Comparison of ENCODE assay signal across 8 mouse cellular contexts in the genomic region with DNA sequence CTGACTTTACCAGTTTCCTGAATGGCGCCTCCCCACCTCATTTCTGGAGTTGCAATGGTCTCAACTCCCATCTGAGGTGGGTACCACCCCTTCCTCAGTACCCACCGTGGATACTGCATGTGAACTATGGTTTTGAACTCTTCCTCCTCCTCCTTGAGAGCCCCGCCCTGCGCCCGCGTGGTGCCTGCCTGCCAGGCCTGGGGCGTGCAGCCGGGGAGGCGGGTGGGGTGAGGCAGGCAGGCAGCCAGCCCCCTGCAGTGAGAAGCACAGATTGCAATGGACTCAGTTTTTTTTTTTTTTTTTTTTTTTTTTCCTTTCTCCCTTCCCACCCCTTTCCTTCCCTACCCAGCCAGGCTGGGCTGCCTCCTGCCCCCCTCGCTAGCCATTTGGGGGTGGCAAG. TPM values are rescaled to one million over a fixed set of nuclear protein-coding genes. Genes with fewer than 3 reads are reported as not detected.
DNase-seq lines count a peak whose midpoint lies in the region; ATAC-seq and TF ChIP-seq lines count a peak whose summit lies in the region.

No protein-coding gene starts in this region.

- H3K4me3 ChIP-seq in kidney, embryonic 16.5 days (ENCODE audit: low read length), result no peak overlapping the region
- H3K4me3 ChIP-seq in limb, embryonic 14.5 days (replicated peaks; ENCODE audit: low read length), result peak overlapping the region; percentile 10
- H3K4me3 ChIP-seq in neural tube, embryonic 15.5 days (replicated peaks), result no peak overlapping the region

- peak; percentile 23 for ATAC-seq in kidney, embryonic 16.5 days (ENCODE audit: low FRiP score, low TSS enrichment)
- ATAC-seq in limb, embryonic 14.5 days (ENCODE audit: low FRiP score, low read depth), result peak; percentile 64
- ATAC-seq in neural tube, embryonic 15.5 days (ENCODE audit: low FRiP score), result peak; percentile 19
- ATAC-seq in monocyte, adult 5-6 weeks (replicated peaks; ENCODE audit: insufficient number of reproducible peaks, low FRiP score, low TSS enrichment, poor library complexity, severe bottlenecking), result no peak

- H3K4me2 ChIP-seq in kidney, embryonic 16.5 days (replicated peaks; ENCODE audit: low read depth, low read length), result peak overlapping the region; percentile 29
- peak overlapping the region; percentile 58 for H3K4me2 ChIP-seq in limb, embryonic 14.5 days (replicated peaks; ENCODE audit: low read depth, low read length, severe bottlenecking)
- peak overlapping the region; percentile 46 for H3K4me2 ChIP-seq in neural tube, embryonic 15.5 days

- WGBS in kidney, embryonic 16.5 days, result 12% methylated on average over 9 of the region's 10 CpGs
- WGBS in limb, embryonic 14.5 days, result 5% methylated on average over 4 of the region's 10 CpGs
- WGBS in neural tube, embryonic 15.5 days, result 3% methylated on average over 10 of the region's 10 CpGs

- H3K4me1 ChIP-seq in kidney, embryonic 16.5 days (ENCODE audit: insufficient read depth, low read length), result peaks cover 43% of the 10 kb centered on the region
- H3K4me1 ChIP-seq in limb, embryonic 14.5 days (ENCODE audit: control insufficient read depth, insufficient read depth, low read length), result peaks cover 82% of the 10 kb centered on the region
- H3K4me1 ChIP-seq in neural tube, embryonic 15.5 days, result peaks cover 86% of the 10 kb centered on the region

- DNase-seq in kidney, postnatal 25 days, result no peak
- DNase-seq in cerebellum, postnatal 25 days, result peak; percentile 78 to 86
- peak; percentile 51 for DNase-seq in heart, postnatal 4 days
- DNase-seq in limb, embryonic 14.5 days (ENCODE audit: low spot score), result peak; percentile 66
- no peak for DNase-seq in ovary, postnatal 10 days (ENCODE audit: low spot score)

- H3K27me3 ChIP-seq in kidney, embryonic 16.5 days (ENCODE audit: insufficient read depth, low read length), result no peaks in the 10 kb centered on the region
- H3K27me3 ChIP-seq in limb, embryonic 14.5 days (ENCODE audit: control insufficient read depth, insufficient read depth, low read length), result no peaks in the 10 kb centered on the region
- no peaks in the 10 kb centered on the region for H3K27me3 ChIP-seq in neural tube, embryonic 15.5 days (replicated peaks)

- peaks cover 3% of the 10 kb centered on the region; the same call in 1 of the 2 replicates for H3K36me3 ChIP-seq in kidney, embryonic 16.5 days (ENCODE audit: insufficient read depth, low read length)
- H3K36me3 ChIP-seq in limb, embryonic 14.5 days (ENCODE audit: control insufficient read depth, insufficient read depth, low read length), result peaks cover 8% of the 10 kb centered on the region; the same call in 1 of the 2 replicates
- H3K36me3 ChIP-seq in neural tube, embryonic 15.5 days, result peaks cover 18% of the 10 kb centered on the region

- H3K27ac ChIP-seq in kidney, embryonic 16.5 days (ENCODE audit: low read length), result peak overlapping the region; percentile 40; the same call in 1 of the 2 replicates
- peak overlapping the region; percentile 93 for H3K27ac ChIP-seq in limb, embryonic 14.5 days (replicated peaks; ENCODE audit: low read depth, low read length)
- peak overlapping the region; percentile 90 for H3K27ac ChIP-seq in neural tube, embryonic 15.5 days (replicated peaks)

- no peak for TF ChIP-seq POLR2A in limb, embryonic 14.5 days (IDR thresholded peaks at IDR 0.05; ENCODE audit: borderline replicate concordance, extremely low read depth, insufficient read depth, insufficient read length)

- no peak overlapping the region; the same call in 1 of the 2 replicates for H3K9ac ChIP-seq in kidney, embryonic 16.5 days (replicated peaks; ENCODE audit: low read length)
- H3K9ac ChIP-seq in limb, embryonic 14.5 days (ENCODE audit: low read depth, low read length, severe bottlenecking), result peak overlapping the region; percentile 48; the same call in 1 of the 2 replicates
- H3K9ac ChIP-seq in neural tube, embryonic 15.5 days (replicated peaks), result peak overlapping the region; percentile 34; the same call in 1 of the 2 replicates

- H3K9me3 ChIP-seq in kidney, embryonic 16.5 days (ENCODE audit: low read length), result no peaks in the 10 kb centered on the region
- H3K9me3 ChIP-seq in limb, embryonic 14.5 days (ENCODE audit: control insufficient read depth, low read length), result no peaks in the 10 kb centered on the region
- H3K9me3 ChIP-seq in neural tube, embryonic 15.5 days (replicated peaks), result no peaks in the 10 kb centered on the region

RNA-seq across cellular contexts. Expression of gene Dpf1, which starts 13.2 kb away (rescaled TPM):
- polyA plus RNA-seq in kidney, embryonic 16.5 days (2015; fragmentation: Nextera tagmentation; extraction: Ambion mirVana), result 3.0 and 3.5 TPM in 2 replicates
- total RNA-seq in heart, postnatal 4 days (2021), result 1 to 10 TPM; 1.2 to 1.8 TPM
- 10.6 and 10.7 TPM in 2 replicates for polyA plus RNA-seq in limb, embryonic 14.5 days (2012; rRNA removed)
- polyA plus RNA-seq in limb, embryonic 14.5 days (2014; fragmentation: Nextera tagmentation; extraction: Ambion mirVana), result 13.2 and 13.7 TPM in 2 replicates
- polyA plus RNA-seq in neural tube, embryonic 15.5 days (2015; fragmentation: Nextera tagmentation; extraction: Ambion mirVana), result 148 and 198 TPM in 2 replicates
- not detected in 3 replicates for total RNA-seq in monocyte, adult 5-6 weeks (2017)

RNA-seq across cellular contexts. Expression of gene Ppp1r14a, which starts 27.9 kb away (rescaled TPM):
- 19.6 and 25.1 TPM in 2 replicates for polyA plus RNA-seq in kidney, embryonic 16.5 days (2015; fragmentation: Nextera tagmentation; extraction: Ambion mirVana)
- total RNA-seq in heart, postnatal 4 days (2021), result 10 to 100 TPM; 22.8 to 24.7 TPM
- 8.7 and 9.6 TPM in 2 replicates for polyA plus RNA-seq in limb, embryonic 14.5 days (2012; rRNA removed)
- 9.0 and 13.8 TPM in 2 replicates for polyA plus RNA-seq in limb, embryonic 14.5 days (2014; fragmentation: Nextera tagmentation; extraction: Ambion mirVana)
- polyA plus RNA-seq in neural tube, embryonic 15.5 days (2015; fragmentation: Nextera tagmentation; extraction: Ambion mirVana), result 2.8 and 13.3 TPM in 2 replicates
- total RNA-seq in monocyte, adult 5-6 weeks (2017), result not detected in 3 replicates

RNA-seq across cellular contexts. Expression of gene Spint2, which starts 35.3 kb away (rescaled TPM):
- polyA plus RNA-seq in kidney, embryonic 16.5 days (2015; fragmentation: Nextera tagmentation; extraction: Ambion mirVana), result 270 and 295 TPM in 2 replicates
- total RNA-seq in heart, postnatal 4 days (2021), result 10 to 100 TPM; 71.2 to 73.7 TPM
- 88.7 and 95.3 TPM in 2 replicates for polyA plus RNA-seq in limb, embryonic 14.5 days (2012; rRNA removed)
- polyA plus RNA-seq in limb, embryonic 14.5 days (2014; fragmentation: Nextera tagmentation; extraction: Ambion mirVana), result 149 and 160 TPM in 2 replicates
- 62.7 and 140 TPM in 2 replicates for polyA plus RNA-seq in neural tube, embryonic 15.5 days (2015; fragmentation: Nextera tagmentation; extraction: Ambion mirVana)
- total RNA-seq in monocyte, adult 5-6 weeks (2017), result 2.6 to 4.4 TPM (median 4.2 TPM) in 3 replicates

Comparison
In these comparisons a context has a peak if more than half of its experiments do, and no peak if none do; other contexts are left out.
1. H3K27ac ChIP-seq: peak in every context shown above with its lines; median percentile 93 in limb, embryonic 14.5 days; 90 in neural tube, embryonic 15.5 days; 40 in kidney, embryonic 16.5 days.
2. DNase-seq: peak in cerebellum, postnatal 25 days (2 of 2), heart, postnatal 4 days (single experiment) and limb, embryonic 14.5 days (single experiment); none in kidney, postnatal 25 days (0 of 2) and ovary, postnatal 10 days (single experiment).
3. RNA of gene Dpf1, which starts 13.2 kb away (polyA plus RNA-seq): 148 to 198 TPM in neural tube, embryonic 15.5 days; 10.6 to 13.7 TPM in limb, embryonic 14.5 days and 3.0 to 3.5 TPM in kidney, embryonic 16.5 days; every median in the first group is over 10 times any median in the second.
4. Peak in every context shown above with its lines, with median percentiles within 50 percentile points of each other: H3K4me2 ChIP-seq.